Mouse (Mus musculus) MEL (cell line): ENCODE results near the gene Slc38a2. TPM values are rescaled to one million over a fixed set of nuclear protein-coding genes. Genes with fewer than 3 reads are reported as not detected.

Source experiments
- DNase-seq: peaks from one replicate; pipeline ENCODE4 v3.0.0; 2011; ENCODE audit warnings: low read depth, low spot score
- H3K27ac ChIP-seq: 2 replicates; pipeline ENCODE4 v1.5.1; 2012; ENCODE audit warnings: low read depth, mild to moderate bottlenecking, control low read depth, low read length, moderate library complexity; ENCODE audit not compliant: control insufficient read depth
- H3K27me3 ChIP-seq, 2 experiments: fragments of 150-350 bp in 1 of 2; sonication (generic) in 1 of 2; 2 replicates each; pipeline ENCODE4 v1.6.1; 2012; ENCODE audit warnings: low read length in 2 of 2, mild to moderate bottlenecking in 2 of 2, improper control_type of control experiment in 1 of 2, moderate library complexity in 1 of 2; ENCODE audit not compliant: insufficient read depth in 2 of 2, control insufficient read depth in 1 of 2
- H3K36me3 ChIP-seq, 2 experiments: 2 replicates each; pipeline ENCODE4 v1.6.1; 2012 to 2014; ENCODE audit warnings: low read length in 2 of 2, improper control_type of control experiment in 1 of 2, inconsistent platforms in 1 of 2, mild to moderate bottlenecking in 1 of 2; ENCODE audit not compliant: insufficient read depth in 2 of 2, control insufficient read depth in 1 of 2
- H3K4me1 ChIP-seq, 2 experiments: fragments of 150-350 bp in 1 of 2; sonication (generic) in 1 of 2; 2 replicates each; pipeline ENCODE4 v1.6.1; 2012; ENCODE audit warnings: low read length in 2 of 2, improper control_type of control experiment in 1 of 2, mild to moderate bottlenecking in 1 of 2; ENCODE audit not compliant: insufficient read depth in 2 of 2, control insufficient read depth in 1 of 2
- H3K4me3 ChIP-seq, 2 experiments: fragments of 150-350 bp in 1 of 2; sonication (generic) in 1 of 2; 2 replicates each; pipeline ENCODE4 v1.5.1; 2012; ENCODE audit warnings: low read depth in 2 of 2, low read length in 2 of 2, mild to moderate bottlenecking in 2 of 2, moderate library complexity in 2 of 2, control low read depth in 1 of 2, improper control_type of control experiment in 1 of 2; ENCODE audit not compliant: control insufficient read depth in 1 of 2, insufficient read depth in 1 of 2
- H3K79me2 ChIP-seq: 2 replicates; pipeline ENCODE4 v1.6.1; 2012; ENCODE audit warnings: mild to moderate bottlenecking, low read length, moderate library complexity; ENCODE audit not compliant: control insufficient read depth, poor library complexity, insufficient read depth
- H3K9ac ChIP-seq: 2 replicates; pipeline ENCODE4 v1.6.1; 2012; ENCODE audit warnings: low read depth, mild to moderate bottlenecking, control low read depth, low read length, moderate library complexity; ENCODE audit not compliant: control insufficient read depth, poor library complexity, severe bottlenecking
- H3K9me3 ChIP-seq: fragments of 150-350 bp; sonication (generic); replicated peaks from 2 replicates; pipeline ENCODE4 v1.6.1; 2012; ENCODE audit warnings: mild to moderate bottlenecking, low read length, improper control_type of control experiment, moderate library complexity; ENCODE audit not compliant: insufficient read depth
- BHLHE40 ChIP-seq: IDR thresholded peaks from 2 replicates; pipeline ENCODE4 v1.6.1; 2012; ENCODE audit warnings: low read depth, mild to moderate bottlenecking, inconsistent platforms, low read length, improper control_type of control experiment, borderline replicate concordance
- CHD1 ChIP-seq: IDR thresholded peaks from 2 replicates; pipeline ENCODE4 v1.6.1; 2012; ENCODE audit warnings: low read depth, mild to moderate bottlenecking, inconsistent platforms, low read length, improper control_type of control experiment
- CTCF ChIP-seq, 3 experiments: IDR thresholded peaks in 2 of 3; conservative IDR thresholded peaks in 1 of 3; 2 replicates each; pipeline ENCODE4 v1.5.1; 2011 to 2012; ENCODE audit warnings: low read length in 3 of 3, low read depth in 2 of 3, mild to moderate bottlenecking in 2 of 3, improper control_type of control experiment in 1 of 3, inconsistent platforms in 1 of 3, mixed read lengths in 1 of 3, moderate library complexity in 1 of 3; ENCODE audit not compliant: control insufficient read depth in 1 of 3, insufficient read depth in 1 of 3, poor library complexity in 1 of 3, severe bottlenecking in 1 of 3
- ELF1 ChIP-seq: IDR thresholded peaks from 2 replicates; pipeline ENCODE4 v1.6.1; 2014; ENCODE audit warnings: low read depth, mild to moderate bottlenecking, inconsistent platforms, low read length, improper control_type of control experiment, moderate library complexity
- ETS1 ChIP-seq: IDR thresholded peaks from 2 replicates; pipeline ENCODE4 v1.6.1; 2012; ENCODE audit warnings: low read depth, mild to moderate bottlenecking, inconsistent platforms, low read length, improper control_type of control experiment, moderate library complexity
- JUND ChIP-seq: IDR thresholded peaks from 2 replicates; pipeline ENCODE4 v1.6.1; 2011; ENCODE audit warnings: low read depth, mild to moderate bottlenecking, improper control_type of control experiment, low read length
- MAFK ChIP-seq: IDR thresholded peaks from 2 replicates; pipeline ENCODE4 v1.6.1; 2011; ENCODE audit warnings: low read depth, mild to moderate bottlenecking, low read length, improper control_type of control experiment, borderline replicate concordance
- MAX ChIP-seq: IDR thresholded peaks from 2 replicates; pipeline ENCODE4 v1.6.1; 2011; ENCODE audit warnings: low read length, improper control_type of control experiment
- MXI1 ChIP-seq: IDR thresholded peaks from 2 replicates; pipeline ENCODE4 v1.6.1; 2011; ENCODE audit warnings: mild to moderate bottlenecking, low read depth, low read length, improper control_type of control experiment
- MYB ChIP-seq: IDR thresholded peaks from 2 replicates; pipeline ENCODE4 v1.6.1; 2011; ENCODE audit warnings: mild to moderate bottlenecking, low read depth, low read length, improper control_type of control experiment
- MYC ChIP-seq: IDR thresholded peaks from 2 replicates; pipeline ENCODE4 v1.6.1; 2011; ENCODE audit warnings: low read depth, mild to moderate bottlenecking, low read length, improper control_type of control experiment, moderate library complexity
- NRF1 ChIP-seq: IDR thresholded peaks from 2 replicates; pipeline ENCODE4 v1.6.1; 2014; ENCODE audit warnings: low read depth, mild to moderate bottlenecking, inconsistent platforms, low read length, improper control_type of control experiment, moderate library complexity; ENCODE audit not compliant: poor library complexity, insufficient read depth, severe bottlenecking
- POLR2A ChIP-seq, 2 experiments: IDR thresholded peaks; 2 replicates each; pipeline ENCODE4 v1.6.1; 2011 to 2012; ENCODE audit warnings: low read length in 2 of 2, mild to moderate bottlenecking in 2 of 2, control low read depth in 1 of 2, improper control_type of control experiment in 1 of 2, low read depth in 1 of 2, moderate library complexity in 1 of 2; ENCODE audit not compliant: control insufficient read depth in 1 of 2, insufficient read depth in 1 of 2, poor library complexity in 1 of 2
- POLR2AphosphoS2 ChIP-seq: IDR thresholded peaks from 2 replicates; pipeline ENCODE4 v1.6.1; 2011; ENCODE audit warnings: low read length, improper control_type of control experiment
- RAD21 ChIP-seq: IDR thresholded peaks from 2 replicates; pipeline ENCODE4 v1.6.1; 2011; ENCODE audit warnings: mild to moderate bottlenecking, low read depth, low read length, improper control_type of control experiment
- SIN3A ChIP-seq: IDR thresholded peaks from 2 replicates; pipeline ENCODE4 v1.6.1; 2012; ENCODE audit warnings: low read length, improper control_type of control experiment, inconsistent platforms
- TAL1 ChIP-seq: IDR thresholded peaks from 2 replicates; pipeline ENCODE4 v1.6.1; 2012; ENCODE audit warnings: mild to moderate bottlenecking, inconsistent platforms, low read length, moderate library complexity, mixed read lengths
- TBP ChIP-seq: IDR thresholded peaks from 2 replicates; pipeline ENCODE4 v1.8.0; 2011; ENCODE audit warnings: low read depth, low read length, improper control_type of control experiment
- ZC3H11A ChIP-seq: IDR thresholded peaks from 2 replicates; pipeline ENCODE4 v1.6.1; 2012; ENCODE audit warnings: low read depth, mild to moderate bottlenecking, inconsistent platforms, low read length, improper control_type of control experiment
- ZKSCAN1 ChIP-seq: IDR thresholded peaks from 2 replicates; pipeline ENCODE4 v1.6.1; 2012; ENCODE audit warnings: low read depth, mild to moderate bottlenecking, inconsistent platforms, low read length, improper control_type of control experiment, moderate library complexity
- polyA plus RNA-seq, 2 experiments: library from polyadenylated mRNA; stranded (reverse) in 1 of 2; unstranded in 1 of 2; fragments of >175 nt in 1 of 2; fragments of >200 nt in 1 of 2; gene quantifications; 2 replicates each; pipeline versions ENCODE4 v1.2.1 to v1.2.4; 2012; ENCODE audit warnings: low replicate concordance in 2 of 2, low read depth in 1 of 2; ENCODE audit not compliant: insufficient read length in 2 of 2, insufficient read depth in 1 of 2, missing spikeins in 1 of 2
- total RNA-seq: library from RNA; depleted of rRNA; stranded (reverse); fragments of 300-350 nt; gene quantifications from 2 replicates; pipeline ENCODE4 v1.2.3, GENCODE M21; 2012

The Slc38a2 gene
- total and polyA plus RNA-seq, 3 experiments, result 80.6 to 590 (median 177) TPM

DNA sequence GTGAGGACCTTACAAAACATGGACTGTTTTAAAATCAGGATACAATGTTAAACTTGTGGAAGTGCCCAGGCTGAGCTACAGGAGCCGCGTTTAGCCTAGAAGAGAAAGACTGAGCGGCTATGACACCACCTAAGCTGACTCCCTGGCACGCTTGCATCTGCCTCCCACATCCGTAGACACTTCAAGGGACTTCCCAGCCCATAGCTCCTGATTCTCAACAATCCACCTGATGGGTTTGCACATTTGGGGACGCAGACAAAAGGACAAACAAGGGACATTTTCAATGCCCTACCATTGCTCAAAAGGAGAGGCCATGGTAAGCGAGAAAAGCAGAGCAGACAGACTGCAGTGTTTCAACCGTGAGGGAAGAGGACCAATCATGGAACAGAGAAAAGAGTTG lies 59.9 kb downstream of the Slc38a2 start:
- Histone ChIP-seq H3K36me3 (no peaks in the 10 kb centered on the region), H3K27ac (no peak overlapping the region), H3K4me1 (no peaks in the 10 kb centered on the region), H3K9me3 (no peaks in the 10 kb centered on the region), H3K4me3 (no peak overlapping the region), H3K27me3 (peaks cover 0 to 3% of the 10 kb centered on the region in 2 experiments; a peak in 1 of 4 replicates), H3K79me2 (no peaks in the 10 kb centered on the region), H3K9ac (no peak overlapping the region)
- TF ChIP-seq ZKSCAN1, result no peak
- no peak for TF ChIP-seq MAFK
- no peak for TF ChIP-seq BHLHE40
- no peak for TF ChIP-seq JUND
- no peak for TF ChIP-seq MYB
- TF ChIP-seq SIN3A, result no peak
- no peak for TF ChIP-seq TBP
- no peak for TF ChIP-seq ZC3H11A
- TF ChIP-seq TAL1, result no peak
- TF ChIP-seq MXI1, result no peak
- TF ChIP-seq MAX, result no peak
- no peak for TF ChIP-seq CTCF (IDR thresholded peaks at IDR 0.05 in 2 of 3, conservative IDR thresholded peaks at IDR 0.05 in 1 of 3; ENCODE audit: control insufficient read depth in 1 of 3, insufficient read depth in 1 of 3, low read depth in 2 of 3, low read length in 3 of 3, poor library complexity in 1 of 3, severe bottlenecking in 1 of 3)
- TF ChIP-seq RAD21, result no peak
- TF ChIP-seq POLR2AphosphoS2, result no peak
- no peak for TF ChIP-seq POLR2A (IDR thresholded peaks at IDR 0.05; ENCODE audit: control insufficient read depth in 1 of 2, insufficient read depth in 1 of 2, low read depth in 1 of 2, low read length in 2 of 2, poor library complexity in 1 of 2)
- TF ChIP-seq MYC, result no peak
- no peak for TF ChIP-seq ETS1
- TF ChIP-seq NRF1, result no peak
- no peak for TF ChIP-seq ELF1
- no peak for DNase-seq

DNA sequence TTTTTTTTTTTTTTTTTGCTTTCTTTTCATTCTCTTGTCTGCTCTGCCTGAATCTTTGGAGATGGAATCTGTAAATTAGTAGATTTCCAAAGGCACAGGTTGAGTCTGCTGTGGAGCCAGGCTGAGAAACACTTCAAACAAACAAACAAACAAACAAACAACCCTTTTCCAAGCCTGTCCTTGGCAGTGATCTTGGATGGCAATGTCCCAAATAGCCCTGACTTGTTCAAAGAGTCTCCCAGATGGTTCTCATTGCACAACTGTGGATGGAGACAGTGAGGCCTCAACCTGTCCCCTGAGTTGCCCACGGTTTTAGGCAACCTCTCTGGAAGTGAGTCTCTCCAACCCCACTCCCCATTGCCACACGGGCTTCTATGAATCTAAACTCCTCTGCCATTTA lies 60.9 kb downstream of the Slc38a2 start:
- H3K4me3 ChIP-seq, result no peak overlapping the region
- H3K27me3 ChIP-seq, result peaks cover 0 to 3% of the 10 kb centered on the region in 2 experiments; a peak in 1 of 4 replicates
- no peaks in the 10 kb centered on the region for H3K36me3 ChIP-seq
- no peaks in the 10 kb centered on the region for H3K79me2 ChIP-seq
- DNase-seq, result no peak
- no peak overlapping the region for H3K9ac ChIP-seq
- H3K9me3 ChIP-seq, result no peaks in the 10 kb centered on the region
- TF ChIP-seq MXI1 (no peak), RAD21 (no peak), CHD1 (no peak)
- H3K27ac ChIP-seq, result no peak overlapping the region
- no peaks in the 10 kb centered on the region for H3K4me1 ChIP-seq
